Mouse (Mus musculus): ENCODE data around the gene Akr7a5.

DNA sequence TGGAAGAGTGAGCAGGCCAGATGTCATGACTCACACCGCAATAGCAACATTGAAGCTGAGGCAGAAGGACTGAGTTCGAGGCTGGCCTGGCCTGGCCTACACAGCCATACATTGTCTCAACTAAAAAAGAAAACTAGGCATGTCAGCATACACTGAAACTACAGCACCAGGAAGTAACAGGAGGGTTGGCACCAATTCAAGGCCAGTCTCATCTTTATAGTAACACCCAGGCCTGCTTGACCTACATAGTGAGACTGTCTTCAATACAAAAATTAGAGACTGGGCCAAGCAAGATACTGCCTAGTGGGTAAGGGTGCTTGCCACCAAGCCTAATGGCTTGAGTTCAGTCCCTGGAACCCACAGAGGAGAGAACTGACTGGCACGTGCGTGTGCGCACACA is 18.5 kb upstream of the Akr7a5 start:
- no peak for TF ChIP-seq CTCF (IDR thresholded peaks at IDR 0.05; ENCODE audit: borderline replicate concordance, control insufficient read depth, extremely low read depth, insufficient read depth, low read length, poor library complexity)
- no peak for TF ChIP-seq POLR2A (IDR thresholded peaks at IDR 0.05; ENCODE audit: control insufficient read depth, extremely low read depth, insufficient read depth, low read length, poor library complexity)
